Mouse (Mus musculus): ENCODE results near the gene Dennd4a. TPM values are rescaled to one million over a fixed set of nuclear protein-coding genes. Genes with fewer than 3 reads are reported as not detected.

The Dennd4a gene
- polyA plus RNA-seq, 1 experiment from 2014 or later: 14.1 TPM

Other genes starting within 250 kb of the Dennd4a start
- 446 and 467 TPM in 2 replicates for gene Rab11a, start 73.6 kb upstream of the Dennd4a start, polyA plus RNA-seq (2014; fragmentation: Nextera tagmentation; extraction: Ambion mirVana)
- 0.09 TPM in 1 of 2 replicates, not detected in the other for gene Slc24a1, start 140.3 kb downstream of the Dennd4a start, polyA plus RNA-seq (2014; fragmentation: Nextera tagmentation; extraction: Ambion mirVana)
- gene Ints14, start 149.6 kb downstream of the Dennd4a start, polyA plus RNA-seq (2014; fragmentation: Nextera tagmentation; extraction: Ambion mirVana): 26.8 and 47.1 TPM in 2 replicates
- gene Hacd3, start 210.4 kb downstream of the Dennd4a start, polyA plus RNA-seq (2014; fragmentation: Nextera tagmentation; extraction: Ambion mirVana): 152 and 171 TPM in 2 replicates
- gene Dpp8, start 221.1 kb downstream of the Dennd4a start, polyA plus RNA-seq (2014; fragmentation: Nextera tagmentation; extraction: Ambion mirVana): 33.9 and 39.1 TPM in 2 replicates

Data from midbrain, embryonic 14.5 days (tissue).